25 mouse cellular contexts compared by ENCODE assay signal in the genomic region with DNA sequence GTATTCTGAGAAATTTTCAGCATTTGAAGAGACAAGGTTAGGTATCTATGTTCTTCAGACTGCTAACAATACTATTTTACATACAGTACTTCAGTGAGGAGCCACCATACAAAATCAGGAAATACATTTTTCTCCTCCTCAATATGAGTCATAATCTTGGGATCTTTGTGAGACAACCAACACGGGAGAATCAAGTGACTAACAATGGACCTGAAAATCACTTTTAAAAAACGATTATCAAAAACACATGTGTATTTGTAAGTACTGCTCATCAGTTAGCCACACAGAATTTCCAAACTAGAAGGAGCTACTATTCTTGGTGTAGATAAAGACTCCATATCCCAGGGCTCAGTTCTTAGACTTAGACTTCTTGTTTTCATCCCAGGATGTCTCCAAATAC.
"Had no signal": no experiment of that assay in that cellular context is flagged by ENCODE, and none has a peak within 500 bp of the region (broad histone marks: within the 10 kb centered on the region; RNA-seq: fewer than 3 reads in every experiment).

No protein-coding gene starts in this region.

- H3K9me3 ChIP-seq: heart, embryonic 13.5 days; heart, embryonic 15.5 days; hindbrain, embryonic 13.5 days; hindbrain, embryonic 15.5 days; kidney, embryonic 15.5 days; limb, embryonic 13.5 days; limb, embryonic 15.5 days; liver, embryonic 12.5 days had no signal

- ATAC-seq: hindbrain, postnatal 0 days; intestine, embryonic 16.5 days; liver, embryonic 12.5 days had no signal

- DNase-seq: gastrocnemius, postnatal 14 days; gastrocnemius, postnatal 36 days; heart, adult 2 months; heart, postnatal 14 days; heart, postnatal 36 days; kidney, adult 11 months; kidney, adult 2 months; kidney, adult 9 months; kidney, postnatal 14 days; kidney, postnatal 36 days; left cerebral cortex, postnatal 4 days had no signal

- H3K27ac ChIP-seq: heart, adult 2 months; heart, embryonic 13.5 days; heart, embryonic 15.5 days; hindbrain, embryonic 13.5 days; hindbrain, embryonic 15.5 days; hindbrain, postnatal 0 days; kidney, embryonic 15.5 days; kidney, postnatal 0 days; layer of hippocampus, adult 2 months; left cerebral cortex, adult 2 months; limb, embryonic 13.5 days; limb, embryonic 15.5 days; liver, embryonic 12.5 days; liver, embryonic 14.5 days had no signal

- H3K4me1 ChIP-seq: heart, embryonic 13.5 days; heart, embryonic 15.5 days; hindbrain, embryonic 13.5 days; hindbrain, embryonic 15.5 days; kidney, embryonic 15.5 days; limb, embryonic 13.5 days; limb, embryonic 15.5 days had no signal

- H3K27me3 ChIP-seq: heart, embryonic 13.5 days; heart, embryonic 15.5 days; hindbrain, embryonic 13.5 days; hindbrain, embryonic 15.5 days; kidney, embryonic 15.5 days; limb, embryonic 13.5 days; limb, embryonic 15.5 days; liver, embryonic 12.5 days had no signal

- H3K4me3 ChIP-seq: heart, adult 2 months; heart, embryonic 13.5 days; heart, embryonic 15.5 days; hindbrain, embryonic 13.5 days; hindbrain, embryonic 15.5 days; kidney, embryonic 15.5 days; layer of hippocampus, adult 2 months; left cerebral cortex, adult 2 months; limb, embryonic 13.5 days; limb, embryonic 15.5 days; liver, embryonic 12.5 days had no signal
